Mouse (Mus musculus) kidney, adult 2 months (tissue): Measurements from ENCODE around the gene Rxrb.

Experiments
- CTCF ChIP-seq: fragments of 200-500 bp; conservative IDR thresholded peaks from 2 replicates; pipeline ENCODE4 v1.5.1; 2011; ENCODE audit warnings: low read depth, mild to moderate bottlenecking, control low read depth, low read length, moderate library complexity, mixed read lengths; ENCODE audit not compliant: insufficient read depth, insufficient read length
- POLR2A ChIP-seq: fragments of 200-500 bp; IDR thresholded peaks from one replicate; pipeline ENCODE4 v1.6.1; 2011; ENCODE audit warnings: low read depth, low read length, control low read depth

DNA sequence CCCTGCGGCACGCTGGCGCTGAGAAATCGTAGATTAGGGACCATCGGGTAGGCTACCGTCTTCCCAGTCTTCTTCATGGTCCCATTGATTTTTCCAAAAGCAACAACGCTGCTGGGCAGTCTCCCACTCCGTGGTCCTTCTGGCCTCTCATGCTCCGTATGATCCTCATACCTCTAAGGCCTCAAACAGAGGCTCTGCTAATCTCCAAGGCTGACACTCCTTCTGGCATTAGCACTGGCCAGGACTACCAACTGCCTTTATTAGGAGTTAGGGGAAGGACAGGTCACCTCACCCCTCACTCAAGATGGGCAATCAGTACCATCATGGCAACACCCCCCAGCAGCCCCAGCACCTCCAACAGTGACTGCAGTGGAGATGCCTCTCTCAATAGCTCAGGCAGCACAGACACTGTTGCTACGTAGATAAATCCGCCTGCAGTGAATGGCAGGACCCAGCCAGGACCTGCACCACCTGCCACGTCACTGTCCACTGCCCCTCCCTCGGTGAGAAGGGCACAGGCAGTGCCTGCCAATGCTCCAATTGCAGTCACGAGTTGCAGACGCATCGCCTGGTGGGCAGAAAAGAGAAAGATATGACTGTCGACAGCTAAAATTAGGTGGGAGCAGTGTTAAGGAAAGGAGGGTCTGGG, 3.0 kb upstream of the Rxrb start:
- TF ChIP-seq POLR2A (no peak), CTCF (no peak)
